ENCODE assay signal across 8 mouse cellular contexts in genomic region chr2:181319248-181320102, GRCm38 (mm10). TPM values are rescaled to one million over a fixed set of nuclear protein-coding genes. Genes with fewer than 3 reads are reported as not detected.
DNase-seq lines count a peak whose midpoint lies in the region; ATAC-seq and TF ChIP-seq lines count a peak whose summit lies in the region.

Rtel1 (plus strand) TSS chr2:181319739.

- peak within 1 kb of the TSS; percentile 56 for H3K4me3 ChIP-seq in cortical plate, adult 2 months (ENCODE audit: insufficient read depth, low read length)

- peak; percentile 33; the same call in 1 of the 2 replicates for TF ChIP-seq POLR2A in cortical plate, adult 2 months (IDR thresholded peaks at IDR 0.05; ENCODE audit: extremely low read depth, insufficient read depth, low read length)

- intact Hi-C loops in left cerebral cortex, postnatal 10 days (cut with DNase I), result no loop called here

- DNase-seq in gastrocnemius, postnatal 10 days, result peak; percentile 77
- DNase-seq in induced T-regulatory cell, adult 2 months (ENCODE audit: low read depth), result peak; percentile 93
- DNase-seq in left cerebral cortex, postnatal 10 days (ENCODE audit: extremely low spot score in 1 of 2, low spot score in 2 of 2), result peak; percentile 81 to 89
- peak; percentile 78 for DNase-seq in right cerebral cortex, postnatal 25 days
- DNase-seq in urinary bladder, postnatal 4 days (ENCODE audit: low spot score in 2 of 2), result peak; percentile 75 to 82

- no peak within 1 kb of the TSS for H3K27ac ChIP-seq in cortical plate, adult 2 months (ENCODE audit: insufficient read depth, low read length)

- TF ChIP-seq CTCF in cortical plate, adult 2 months (IDR thresholded peaks at IDR 0.05; ENCODE audit: extremely low read depth, insufficient read depth, low read length), result no peak

- ATAC-seq in activated CD4-positive, CD25-positive, alpha-beta regulatory T cell, adult 4 months, result peak; percentile 96
- peak; percentile 93 for ATAC-seq in megakaryocyte-erythroid progenitor cell, adult 5-6 weeks (replicated peaks; ENCODE audit: low FRiP score, low TSS enrichment, poor library complexity, severe bottlenecking)

- H3K4me1 ChIP-seq in cortical plate, adult 2 months (ENCODE audit: control insufficient read depth, insufficient read depth, low read length), result no peaks in the 10 kb centered on the region

RNA-seq across cellular contexts. Expression of gene Rtel1, which starts in this region (rescaled TPM):
- polyA plus RNA-seq in activated CD4-positive, CD25-positive, alpha-beta regulatory T cell, adult 4 months (2017; shearing (Covaris generic)), result 10 to 100 TPM; 22.9 to 25.4 TPM
- 55.5 and 62.0 TPM in 2 replicates for polyA plus RNA-seq in cortical plate, adult 2 months (2012; rRNA removed)
- total RNA-seq in gastrocnemius, postnatal 10 days (2021), result 10 to 100 TPM; 21.1 to 23.0 TPM
- total RNA-seq in left cerebral cortex, postnatal 10 days (2021), result 10 to 100 TPM; 41.1 to 46.6 TPM
- 110 and 144 TPM in 2 replicates for total RNA-seq in megakaryocyte-erythroid progenitor cell, adult 5-6 weeks (2014; fragmentation: Nextera tagmentation)
- total RNA-seq in megakaryocyte-erythroid progenitor cell, adult 5-6 weeks (2017), result 45.6 and 78.9 TPM in 2 replicates
